ENCODE assay signal across 28 mouse cellular contexts in the genomic region with DNA sequence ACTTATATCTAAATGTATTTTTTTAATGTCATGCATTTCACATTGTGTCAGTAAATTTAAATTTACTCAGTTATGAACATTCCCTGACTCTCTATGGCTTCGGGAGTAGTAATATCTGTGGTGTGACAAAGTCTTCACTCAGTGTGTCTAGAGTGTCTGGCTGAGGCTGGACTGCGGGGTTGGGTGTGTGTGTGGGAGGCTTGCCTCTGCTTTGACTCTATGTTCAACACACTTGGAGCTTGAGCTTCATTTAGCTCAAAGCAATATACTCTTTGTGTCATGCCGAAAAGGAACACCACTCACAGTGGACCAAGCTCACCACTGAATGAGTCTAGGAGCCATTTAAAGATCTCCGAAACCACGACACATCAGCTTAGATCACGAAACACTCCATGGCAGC.
"Had no signal": no experiment of that assay in that cellular context is flagged by ENCODE, and none has a peak within 500 bp of the region (broad histone marks: within the 10 kb centered on the region; RNA-seq: fewer than 3 reads in every experiment).

No protein-coding gene starts in this region.

- DNase-seq: cerebellum, adult 8-10 months; cerebellum, adult 9-10 months; cerebellum, adult 9-11 months; cerebellum, postnatal 10 days; cerebellum, postnatal 14 days; cerebellum, postnatal 25 days; cerebellum, postnatal 36 days; embryo, embryonic 11 days; forebrain, postnatal 0 days; gastrocnemius, adult 2 months; gastrocnemius, postnatal 10 days; gastrocnemius, postnatal 14 days; gastrocnemius, postnatal 25 days; gastrocnemius, postnatal 36 days; heart, adult 18-20 months; heart, adult 2 months had no signal

- H3K4me3 ChIP-seq: embryonic facial prominence, embryonic 10.5 days; embryonic facial prominence, embryonic 12.5 days; embryonic facial prominence, embryonic 13.5 days; embryonic facial prominence, embryonic 15.5 days; erythroblast, embryonic 14.5 days; forebrain, embryonic 10.5 days; forebrain, embryonic 12.5 days; forebrain, embryonic 13.5 days; forebrain, embryonic 15.5 days; gastrocnemius, adult 2 months; heart, adult 2 months; heart, embryonic 10.5 days had no signal

- H3K27me3 ChIP-seq: embryonic facial prominence, embryonic 12.5 days; embryonic facial prominence, embryonic 15.5 days; forebrain, embryonic 12.5 days; forebrain, embryonic 13.5 days; forebrain, embryonic 15.5 days had no signal

- ATAC-seq: forebrain, embryonic 13.5 days; forebrain, embryonic 14.5 days; forebrain, embryonic 15.5 days; forebrain, embryonic 16.5 days; forebrain, postnatal 0 days had no signal

- H3K9ac ChIP-seq: embryonic facial prominence, embryonic 12.5 days; embryonic facial prominence, embryonic 13.5 days; embryonic facial prominence, embryonic 15.5 days; forebrain, embryonic 12.5 days; forebrain, embryonic 13.5 days; forebrain, embryonic 15.5 days; forebrain, postnatal 0 days had no signal

- H3K4me2 ChIP-seq: embryonic facial prominence, embryonic 12.5 days; embryonic facial prominence, embryonic 13.5 days; embryonic facial prominence, embryonic 15.5 days; forebrain, embryonic 12.5 days; forebrain, embryonic 13.5 days; forebrain, embryonic 15.5 days had no signal

- H3K9me3 ChIP-seq: embryonic facial prominence, embryonic 10.5 days; embryonic facial prominence, embryonic 12.5 days; embryonic facial prominence, embryonic 13.5 days; embryonic facial prominence, embryonic 15.5 days; forebrain, embryonic 10.5 days; forebrain, embryonic 12.5 days; forebrain, embryonic 13.5 days; forebrain, embryonic 15.5 days; heart, embryonic 10.5 days had no signal

- H3K36me3 ChIP-seq: embryonic facial prominence, embryonic 10.5 days; embryonic facial prominence, embryonic 12.5 days; embryonic facial prominence, embryonic 13.5 days; embryonic facial prominence, embryonic 15.5 days; forebrain, embryonic 10.5 days; forebrain, embryonic 12.5 days; forebrain, embryonic 15.5 days; heart, embryonic 10.5 days had no signal

- H3K4me1 ChIP-seq: embryonic facial prominence, embryonic 13.5 days; embryonic facial prominence, embryonic 15.5 days; forebrain, embryonic 13.5 days; forebrain, embryonic 15.5 days had no signal

- H3K27ac ChIP-seq: embryonic facial prominence, embryonic 10.5 days; embryonic facial prominence, embryonic 12.5 days; embryonic facial prominence, embryonic 13.5 days; embryonic facial prominence, embryonic 15.5 days; forebrain, embryonic 10.5 days; forebrain, embryonic 12.5 days; forebrain, embryonic 13.5 days; forebrain, embryonic 15.5 days; gastrocnemius, adult 2 months; heart, adult 2 months; heart, embryonic 10.5 days had no signal
